Mouse (Mus musculus) T-helper 2 cell (primary cell): ENCODE data around the gene AI597479.

ENCODE experiments used
- in situ Hi-C: fragments of 300-600 bp; cut with MboI, MseI; formaldehyde crosslinking; loops from one replicate; pipeline ENCODE4 v1.15.1; 2025; ENCODE audit warnings: high pct_unique_total_duplicates

Gene AI597479

GRCm38 (mm10) chr1:43098031-43098984, at the start of gene AI597479, which contains the start of gene Tgfbrap1:
Gene AI597479 (plus strand): TSS chr1:43098710.
Gene Tgfbrap1 (minus strand): TSS chr1:43098637.
- in situ Hi-C loops = no loop called here

DNA sequence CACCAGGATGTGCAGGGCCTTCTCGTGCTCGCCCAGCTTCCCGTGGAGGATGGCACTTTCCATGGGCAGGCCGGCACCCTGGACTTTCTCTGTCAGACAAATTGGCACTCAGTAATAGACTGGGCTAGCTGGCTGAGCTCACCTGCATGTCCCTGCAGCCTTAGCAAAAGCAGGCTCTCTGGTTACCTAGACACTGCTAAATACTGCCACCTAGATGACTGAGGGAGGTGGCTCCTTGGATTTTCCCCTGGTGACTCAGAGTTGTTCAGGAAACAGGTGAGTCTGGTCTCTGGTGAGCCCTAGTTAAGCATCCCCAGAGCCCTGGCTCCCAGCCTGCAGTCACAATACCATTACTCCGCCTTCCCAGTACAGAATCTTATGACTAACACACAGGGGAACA, 46.6 kb upstream of the AI597479 start:
- in situ Hi-C loops = no loop called here

GRCm38 (mm10) chr1:43065615-43066310, 32.7 kb upstream of the AI597479 start:
- in situ Hi-C loops = no loop called here

GRCm38 (mm10) chr1:43066573-43066972, 31.9 kb upstream of the AI597479 start:
- in situ Hi-C loops = no loop called here

- in situ Hi-C loops = no loop called here
Observed at GRCm38 (mm10) chr1:43067551-43067950, 31.0 kb upstream of the AI597479 start.

GRCm38 (mm10) chr1:43070726-43071125, 27.8 kb upstream of the AI597479 start:
- in situ Hi-C loops = no loop called here

GRCm38 (mm10) chr1:43072028-43072427, 26.5 kb upstream of the AI597479 start:
- in situ Hi-C loops = no loop called here

DNA sequence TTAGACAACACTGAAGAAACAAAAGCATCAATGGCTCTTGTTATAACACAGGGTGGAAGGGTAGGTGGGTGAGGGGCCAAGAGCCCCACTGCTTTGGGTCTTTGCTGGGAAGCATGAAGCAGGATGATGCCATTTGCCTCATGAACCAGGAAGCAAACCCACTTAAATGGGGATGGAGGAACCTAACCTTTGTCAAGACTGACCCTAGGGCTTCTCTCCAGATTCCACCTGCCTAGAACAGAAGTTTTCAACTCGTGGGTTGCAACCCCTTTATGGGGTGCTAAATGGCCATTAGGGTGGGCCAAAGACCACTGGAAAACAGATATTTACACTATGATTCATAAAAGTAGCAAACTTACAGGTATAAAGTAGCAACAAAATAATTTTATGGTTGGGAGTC, 25.9 kb upstream of the AI597479 start:
- in situ Hi-C loops = no loop called here

GRCm38 (mm10) chr1:43074791-43075190, 23.7 kb upstream of the AI597479 start:
- in situ Hi-C loops = no loop called here

GRCm38 (mm10) chr1:43078124-43078523, 20.4 kb upstream of the AI597479 start:
- in situ Hi-C loops = no loop called here

DNA sequence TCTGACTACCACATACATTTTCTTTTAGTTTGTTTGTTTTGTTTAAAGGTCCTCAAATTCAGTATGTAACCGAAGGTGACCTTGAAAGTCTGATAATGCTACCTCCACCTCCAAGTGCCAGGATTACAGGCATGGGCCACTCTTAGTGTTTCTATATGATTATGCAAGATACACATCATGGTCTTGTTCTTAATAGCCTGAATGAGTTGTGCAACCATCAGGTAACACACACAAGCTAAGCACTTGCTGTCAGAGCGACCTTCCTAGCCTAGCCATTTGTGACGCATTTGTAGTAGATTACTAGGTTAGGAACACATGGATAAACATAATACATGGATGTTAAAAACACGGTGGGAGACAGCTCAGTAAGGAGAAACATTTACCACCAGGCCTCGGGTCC, 15.6 kb upstream of the AI597479 start:
- in situ Hi-C loops = no loop called here

DNA sequence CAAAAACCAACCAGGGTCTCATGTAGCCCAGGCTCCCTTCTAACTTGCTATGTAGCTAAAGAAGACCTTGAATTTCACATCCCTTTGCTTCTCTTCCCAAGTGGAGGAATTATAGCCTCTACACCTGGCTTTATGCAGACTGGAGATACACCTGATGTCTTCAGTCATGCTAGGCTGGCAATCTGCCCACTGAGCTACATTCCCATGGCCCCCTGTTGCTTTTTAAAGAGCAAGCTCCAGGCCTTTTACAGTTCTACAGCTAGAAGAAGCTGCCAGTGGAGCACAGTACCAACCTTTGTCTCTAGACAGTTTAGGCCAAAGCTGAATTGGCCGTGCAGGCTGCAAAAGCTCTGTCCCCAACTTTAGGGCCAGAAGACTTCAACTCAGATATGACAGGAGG, 8.1 kb upstream of the AI597479 start:
- in situ Hi-C loops = no loop called here

DNA sequence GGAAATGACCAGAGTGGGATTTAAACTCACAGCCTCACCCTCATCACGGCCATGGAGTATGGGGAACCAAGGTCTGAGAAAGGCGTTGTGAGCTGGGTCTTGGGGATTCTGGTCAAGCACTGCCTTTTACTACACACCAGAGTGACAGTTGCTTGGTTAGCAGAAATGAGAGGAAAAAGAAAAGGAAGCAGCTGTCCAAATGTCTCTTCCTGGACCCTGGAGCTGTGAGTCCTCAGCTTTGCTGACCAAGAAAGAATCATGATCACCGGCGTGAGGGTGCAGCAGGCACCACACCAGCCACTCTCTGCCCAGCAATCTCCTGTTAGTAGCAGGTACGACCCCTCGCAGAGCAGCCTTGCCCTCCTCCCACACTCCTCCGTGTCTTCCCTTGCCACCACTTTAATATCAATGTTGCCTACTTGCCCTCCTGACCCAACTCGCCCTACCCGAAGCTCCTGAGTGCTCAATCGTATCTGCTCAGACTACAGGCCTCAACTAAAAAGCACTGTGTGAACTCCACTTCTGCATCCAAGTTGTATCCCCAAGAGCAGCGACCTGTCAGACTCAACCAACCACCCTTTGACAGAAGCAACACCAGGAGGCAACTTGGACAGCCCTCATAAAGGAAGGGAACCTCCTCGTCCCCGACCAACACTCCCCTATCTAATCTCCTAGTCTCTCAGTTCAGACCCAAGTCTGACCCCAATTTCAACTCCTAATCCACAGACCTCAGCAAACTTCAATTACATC, 7.0 kb upstream of the AI597479 start:
- in situ Hi-C loops = no loop called here

GRCm38 (mm10) chr1:43092056-43093015, 6.2 kb upstream of the AI597479 start:
- in situ Hi-C loops = no loop called here

DNA sequence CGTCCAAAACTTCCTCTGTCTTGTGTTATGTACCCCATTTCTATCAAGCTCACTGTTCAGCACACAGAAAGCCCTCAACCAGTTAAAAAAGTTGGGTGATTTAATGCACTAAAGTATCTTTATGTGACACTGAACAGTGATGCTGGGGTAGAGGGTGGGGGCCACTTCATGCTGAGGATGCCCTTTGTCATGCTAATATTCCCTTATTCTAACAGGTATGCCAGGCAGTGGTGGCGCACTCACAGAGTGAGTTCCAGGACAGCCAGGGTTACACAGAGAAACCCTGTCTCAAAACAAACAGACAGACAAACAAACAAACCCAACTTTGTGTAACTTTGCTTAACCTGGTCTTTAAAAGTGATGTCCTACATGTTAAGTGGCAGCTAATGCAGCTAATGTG, 4.3 kb upstream of the AI597479 start:
- in situ Hi-C loops = no loop called here

DNA sequence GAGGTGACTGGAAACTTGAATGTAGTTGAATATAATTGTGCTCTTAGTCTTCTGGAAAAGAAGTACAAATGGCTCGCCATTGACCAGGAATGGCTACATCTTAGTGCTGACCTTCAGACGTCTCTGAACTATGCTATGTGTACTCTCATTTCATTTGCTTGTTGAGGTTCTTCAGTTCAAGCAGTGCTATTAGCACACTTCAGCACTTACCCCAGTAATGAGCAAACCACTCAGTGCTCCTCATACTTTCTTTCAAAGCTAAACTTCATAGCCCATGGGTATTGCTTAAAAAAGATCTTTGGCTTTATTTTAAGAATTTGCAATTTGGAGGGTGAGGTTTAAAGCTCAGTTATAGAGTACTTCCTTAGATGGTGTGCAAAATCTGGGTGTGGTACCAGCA, 10.2 kb downstream of the AI597479 start:
- in situ Hi-C loops = no loop called here

- in situ Hi-C loops = no loop called here
Observed at GRCm38 (mm10) chr1:43110556-43110955, 12.0 kb downstream of the AI597479 start.

DNA sequence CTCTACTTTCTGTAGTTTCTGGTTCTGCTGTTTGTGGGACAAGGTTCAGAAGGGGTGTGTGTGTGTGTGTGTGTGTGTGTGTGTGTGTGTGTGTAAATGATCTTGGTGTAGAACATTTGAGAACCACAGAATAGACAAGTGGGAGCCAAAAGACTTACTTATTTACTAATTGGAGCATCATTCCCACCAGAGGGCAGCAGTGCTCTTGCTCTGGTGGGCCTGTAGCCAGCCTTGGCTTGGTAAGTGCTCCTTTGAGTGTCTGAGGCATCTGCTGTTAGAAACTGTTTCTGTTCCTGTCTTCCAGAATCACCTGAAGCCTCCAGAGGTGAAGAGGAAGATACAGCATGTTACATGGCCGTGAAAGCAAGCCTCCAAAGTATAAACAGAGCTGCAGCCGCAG, 14.4 kb downstream of the AI597479 start:
- in situ Hi-C loops = no loop called here

GRCm38 (mm10) chr1:43117435-43117834, 18.9 kb downstream of the AI597479 start:
- in situ Hi-C loops = no loop called here

DNA sequence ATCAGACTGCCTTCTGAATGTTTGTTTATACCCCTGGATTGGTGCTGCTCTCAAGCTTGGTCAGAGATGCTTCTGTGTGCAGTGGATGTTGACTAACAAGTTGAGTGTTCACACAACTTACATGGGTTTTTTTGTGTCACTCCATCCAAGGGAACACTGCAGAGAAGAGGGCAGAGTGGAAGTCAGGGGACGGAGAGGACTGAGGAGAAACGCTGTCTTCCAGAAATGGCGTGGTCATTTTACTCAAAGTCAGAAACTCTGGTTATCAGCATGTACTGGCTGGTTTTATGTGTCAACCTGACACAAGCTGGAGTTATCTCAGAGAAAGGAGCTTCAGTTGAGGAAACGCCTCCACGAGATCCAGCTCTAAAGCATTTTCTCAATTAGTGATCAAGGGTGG, 22.4 kb downstream of the AI597479 start:
- in situ Hi-C loops = no loop called here

GRCm38 (mm10) chr1:43122616-43123015, 24.1 kb downstream of the AI597479 start:
- in situ Hi-C loops = no loop called here
